Mouse (Mus musculus) heart, adult 2 months (tissue): ENCODE measurements around the gene Npvf. TPM values are rescaled to one million over a fixed set of nuclear protein-coding genes. Genes with fewer than 3 reads are reported as not detected.
A peak's percentile ranks its signal among the peaks of the same experiment; 100 is the strongest.

Source experiments
- DNase-seq, 2 experiments: peaks; one replicate each; pipeline ENCODE4 v3.0.0; 2021
- H3K27ac ChIP-seq: fragments of 200-600 bp; 2 replicates; pipeline ENCODE4 v1.8.1; 2022
- H3K27me3 ChIP-seq: fragments of 200-500 bp; 2 replicates; pipeline ENCODE4 v1.6.1; 2012; ENCODE audit warnings: mild to moderate bottlenecking, low read length, inconsistent platforms, mixed read lengths; ENCODE audit not compliant: control insufficient read depth, insufficient read depth
- H3K36me3 ChIP-seq: fragments of 200-500 bp; 2 replicates; pipeline ENCODE4 v1.6.1; 2012; ENCODE audit warnings: low read length, inconsistent platforms; ENCODE audit not compliant: control insufficient read depth, insufficient read depth
- H3K4me1 ChIP-seq: fragments of 200-500 bp; 2 replicates; pipeline ENCODE4 v1.6.1; 2011; ENCODE audit warnings: low read length; ENCODE audit not compliant: control insufficient read depth, insufficient read depth
- H3K4me3 ChIP-seq: fragments of 200-600 bp; 2 replicates; pipeline ENCODE4 v1.8.1; 2022
- H3K79me2 ChIP-seq: fragments of 200-500 bp; replicated peaks from 2 replicates; pipeline ENCODE4 v1.6.1; 2012; ENCODE audit warnings: mild to moderate bottlenecking, inconsistent platforms, low read length, moderate library complexity, mixed read lengths; ENCODE audit not compliant: control insufficient read depth, insufficient read depth
- H3K9ac ChIP-seq: fragments of 200-500 bp; 2 replicates; pipeline ENCODE4 v1.6.1; 2012; ENCODE audit warnings: low read depth, mild to moderate bottlenecking, control low read depth, inconsistent platforms, low read length, mixed read lengths
- CTCF ChIP-seq: fragments of 200-600 bp; IDR thresholded peaks from 2 replicates; pipeline ENCODE4 v1.8.1; 2022; ENCODE audit warnings: antibody characterized with exemption, mild to moderate bottlenecking, moderate library complexity
- EP300 ChIP-seq: fragments of 200-500 bp; IDR thresholded peaks from 2 replicates; pipeline ENCODE4 v1.6.1; 2011; ENCODE audit warnings: low read depth, low read length, control low read depth; ENCODE audit not compliant: insufficient read depth
- POLR2A ChIP-seq: fragments of 200-500 bp; IDR thresholded peaks from 2 replicates; pipeline ENCODE4 v1.6.1; 2011; ENCODE audit warnings: mild to moderate bottlenecking, low read depth, low read length, control low read depth; ENCODE audit not compliant: insufficient read depth
- WGBS: fragments of 180-500 bp; shearing (Covaris S2); methylation state at CpG from one replicate; pipeline ENCODE4 v1.1.7; 2018; 5-methylcytosine and 5-hydroxymethylcytosine counted together
- intact Hi-C: fragments of 180-260 bp; cut with DNase I; formaldehyde crosslinking; loops from one replicate; pipeline ENCODE4 v1.15.1; 2025
- polyA plus RNA-seq: library from polyadenylated mRNA; depleted of rRNA; stranded (reverse); fragments of >200 nt; gene quantifications from 2 replicates; pipeline ENCODE4 v1.2.3, GENCODE M21; 2012
- total RNA-seq, 2 experiments: library from RNA; stranded (reverse); gene quantifications; 2 replicates each; pipeline ENCODE4 v1.2.3; 2021

Gene Npvf
- total and polyA plus RNA-seq, 3 experiments: not detected

GRCm38 (mm10) chr6:50679486-50679828 is 25.2 kb upstream of the Npvf start:
- intact Hi-C loops: loop anchor here (1.0 to 2.0 kb wide), 3 partner anchors 128 to 489 kb away; no protein-coding TSS in a partner anchor
- Histone ChIP-seq H3K27ac (no peak overlapping the region), H3K79me2 (no peaks in the 10 kb centered on the region), H3K4me1 (no peaks in the 10 kb centered on the region), H3K9ac (no peak overlapping the region), H3K4me3 (no peak overlapping the region), H3K36me3 (no peaks in the 10 kb centered on the region), H3K27me3 (no peaks in the 10 kb centered on the region)
- WGBS: 86% methylated on average over 2 of the region's 2 CpGs
- DNase-seq: no peak
- TF ChIP-seq POLR2A (no peak), EP300 (no peak), CTCF (no peak)

- no peaks in the 10 kb centered on the region for H3K27me3 ChIP-seq
- H3K36me3 ChIP-seq: no peaks in the 10 kb centered on the region
- peak; percentile 65 to 73 for DNase-seq
- WGBS: 25% methylated on average over 8 of the region's 8 CpGs
- H3K4me1 ChIP-seq: no peaks in the 10 kb centered on the region
- H3K79me2 ChIP-seq: no peaks in the 10 kb centered on the region
- H3K4me3 ChIP-seq: no peak overlapping the region
- intact Hi-C loops: loop anchor here (1.0 to 2.0 kb wide), 3 partner anchors 128 to 490 kb away; no protein-coding TSS in a partner anchor
- TF ChIP-seq CTCF (no peak; the same call in 1 of the 2 replicates), EP300 (peak; percentile 78; the same call in 1 of the 2 replicates), POLR2A (no peak)
- H3K9ac ChIP-seq: no peak overlapping the region
- no peak overlapping the region for H3K27ac ChIP-seq
Measured at GRCm38 (mm10) chr6:50678826-50679485, 24.7 kb upstream of the Npvf start.

DNA sequence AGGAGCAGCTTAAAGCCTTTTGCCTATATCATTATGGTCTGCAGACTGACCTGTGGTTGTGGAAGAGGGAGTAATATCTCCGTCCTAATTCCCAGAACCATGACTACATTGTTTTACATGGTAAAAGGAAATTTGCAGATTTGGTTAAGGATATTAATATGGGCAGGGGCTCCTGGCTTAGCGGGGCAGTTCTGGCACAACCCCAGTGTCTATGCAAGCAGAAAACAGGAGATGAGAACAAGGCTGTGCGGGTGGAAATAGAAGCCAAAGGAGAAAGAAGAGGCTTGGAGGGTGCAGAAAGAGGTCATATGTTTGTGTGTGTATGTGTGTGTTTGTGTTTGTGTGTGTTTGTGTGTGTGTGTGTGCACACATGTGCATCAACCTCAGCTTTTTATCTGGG is 17.0 kb upstream of the Npvf start:
- Histone ChIP-seq H3K27ac (no peak overlapping the region), H3K79me2 (no peaks in the 10 kb centered on the region), H3K36me3 (no peaks in the 10 kb centered on the region), H3K27me3 (no peaks in the 10 kb centered on the region), H3K4me1 (no peaks in the 10 kb centered on the region), H3K9ac (no peak overlapping the region), H3K4me3 (no peak overlapping the region)
- intact Hi-C loops: no loop called here
- no peak for TF ChIP-seq POLR2A
- no peak for TF ChIP-seq EP300
- no peak for TF ChIP-seq CTCF
- WGBS: 82% methylated on average over 3 of the region's 3 CpGs
- no peak for DNase-seq

DNA sequence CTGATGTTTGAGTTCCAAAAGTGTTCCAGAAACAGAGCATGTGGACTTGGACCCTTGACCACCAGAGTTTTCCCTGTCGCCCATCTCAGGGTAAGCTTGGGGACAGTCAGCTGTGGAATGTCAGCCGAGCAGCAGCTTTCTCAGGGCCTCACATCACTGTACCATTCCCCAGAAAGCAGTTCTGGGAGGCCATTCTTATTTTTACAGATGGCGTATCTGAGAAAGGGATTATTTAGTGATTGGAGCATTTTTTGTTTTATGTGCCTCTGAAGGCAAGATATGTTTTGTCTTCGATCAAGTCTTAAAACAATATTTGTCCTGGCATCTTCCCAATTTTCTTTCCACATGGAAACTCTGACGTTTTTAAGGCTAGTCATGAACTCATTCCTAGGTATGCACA is 12.7 kb upstream of the Npvf start:
- 30% methylated on average over 5 of the region's 5 CpGs for WGBS
- no peaks in the 10 kb centered on the region for H3K27me3 ChIP-seq
- no peak for DNase-seq
- no peak overlapping the region for H3K4me3 ChIP-seq
- H3K27ac ChIP-seq: no peak overlapping the region
- intact Hi-C loops: no loop called here
- H3K79me2 ChIP-seq: no peaks in the 10 kb centered on the region
- H3K4me1 ChIP-seq: no peaks in the 10 kb centered on the region
- no peak for TF ChIP-seq EP300
- no peak for TF ChIP-seq POLR2A
- no peak for TF ChIP-seq CTCF
- no peak overlapping the region for H3K9ac ChIP-seq
- H3K36me3 ChIP-seq: no peaks in the 10 kb centered on the region

- TF ChIP-seq POLR2A: no peak
- no peak for TF ChIP-seq CTCF
- TF ChIP-seq EP300: no peak
- 61% methylated on average over 3 of the region's 3 CpGs for WGBS
- intact Hi-C loops: no loop called here
Measured at GRCm38 (mm10) chr6:50665020-50665419, 10.8 kb upstream of the Npvf start.

GRCm38 (mm10) chr6:50664193-50664592 is 10.0 kb upstream of the Npvf start:
- no peak for TF ChIP-seq POLR2A
- TF ChIP-seq CTCF: no peak
- no peak for TF ChIP-seq EP300
- no peaks in the 10 kb centered on the region for H3K79me2 ChIP-seq
- no peak overlapping the region for H3K9ac ChIP-seq
- H3K27me3 ChIP-seq: no peaks in the 10 kb centered on the region
- 81% methylated on average over 3 of the region's 3 CpGs for whole genome bisulfite sequencing
- no peak for DNase-seq
- H3K4me1 ChIP-seq: no peaks in the 10 kb centered on the region
- no peaks in the 10 kb centered on the region for H3K36me3 ChIP-seq
- H3K4me3 ChIP-seq: no peak overlapping the region
- no peak overlapping the region for H3K27ac ChIP-seq
- intact Hi-C loops: no loop called here

More at GRCm38 (mm10) chr6:50665020-50665419, 10.8 kb upstream of the Npvf start:
- Histone ChIP-seq H3K27me3 (no peaks in the 10 kb centered on the region), H3K9ac (no peak overlapping the region), H3K79me2 (no peaks in the 10 kb centered on the region), H3K36me3 (no peaks in the 10 kb centered on the region), H3K4me1 (no peaks in the 10 kb centered on the region), H3K4me3 (no peak overlapping the region), H3K27ac (no peak overlapping the region)
- no peak for DNase-seq
